Mouse (Mus musculus): ENCODE data around the gene Msl2. TPM values are rescaled to one million over a fixed set of nuclear protein-coding genes. Genes with fewer than 3 reads are reported as not detected.

Msl2 gene
- 9.2 and 10.1 TPM in 2 replicates for polyA plus RNA-seq (2012; rRNA removed)

DNA sequence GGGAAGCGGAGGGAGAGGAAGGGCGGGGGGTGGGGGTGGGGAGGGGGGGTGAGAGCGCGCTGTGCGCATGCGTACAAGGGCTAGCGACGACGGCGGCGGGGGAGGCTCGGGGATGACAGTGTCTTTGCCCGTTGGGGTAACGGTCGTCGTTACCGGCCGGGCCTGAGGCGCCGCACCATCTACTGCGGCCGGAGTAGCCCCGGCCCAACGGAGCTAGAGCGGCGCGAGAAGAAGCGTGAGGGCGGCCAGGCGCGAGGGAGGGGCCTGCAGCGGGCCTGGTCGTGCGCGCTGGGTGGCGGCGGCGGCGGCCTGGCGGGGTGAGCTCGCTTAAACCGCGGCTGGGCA, at the start of gene Msl2:
Msl2 (plus strand) TSS at position 115 of the 345 bp plus-strand sequence.

DNA sequence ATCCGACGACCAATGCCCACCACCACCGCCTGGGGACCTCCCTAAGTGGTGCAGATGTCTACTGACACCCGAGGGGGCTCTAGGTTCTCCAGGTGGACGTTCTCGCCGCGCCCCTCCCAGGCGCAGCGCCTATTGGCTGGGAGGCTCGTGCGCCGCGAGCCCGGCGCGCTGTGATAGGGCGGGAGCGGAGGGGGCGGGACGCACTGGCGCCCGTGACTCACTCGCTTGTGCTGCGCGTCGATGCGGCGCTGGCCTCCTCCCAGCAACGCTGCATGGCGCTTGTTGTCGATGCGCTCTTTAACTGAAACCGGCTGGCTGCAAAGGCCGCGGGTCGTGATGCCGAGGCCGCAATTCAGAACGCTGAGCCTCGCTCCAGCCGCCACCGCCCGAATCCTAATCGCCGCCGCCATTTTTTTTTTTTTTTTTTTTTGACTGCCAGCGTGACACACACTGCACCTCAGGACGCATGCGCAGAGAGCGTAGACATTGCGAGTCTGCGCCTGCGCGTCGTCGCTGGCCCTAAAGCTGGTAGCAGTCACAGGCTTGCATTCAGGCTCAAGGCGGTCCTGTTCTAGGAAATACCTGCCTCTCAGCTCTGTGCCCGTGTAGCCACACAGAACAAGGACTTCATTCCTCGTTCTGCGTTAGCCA, 39.3 kb upstream of the Msl2 start, which contains the start of gene Pccb:
Pccb (minus strand) TSS at position 451 of the 651 bp plus-strand sequence.

Other genes with a start within 250 kb of the Msl2 start
- gene Pccb, start 39.2 kb upstream of the Msl2 start, polyA plus RNA-seq (2012; rRNA removed): 16.0 and 16.4 TPM in 2 replicates
- gene Ppp2r3a, start 177.7 kb downstream of the Msl2 start, polyA plus RNA-seq (2012; rRNA removed): 2.3 TPM in 2 replicates